Mouse (Mus musculus): ENCODE measurements at regions not wholly inside any gene's neighbourhood (a gene's known extent, or its start where the extent isn't known, plus 50 kb on each side); places are given as distances from the start of the nearest gene placed in this dataset.

DNA sequence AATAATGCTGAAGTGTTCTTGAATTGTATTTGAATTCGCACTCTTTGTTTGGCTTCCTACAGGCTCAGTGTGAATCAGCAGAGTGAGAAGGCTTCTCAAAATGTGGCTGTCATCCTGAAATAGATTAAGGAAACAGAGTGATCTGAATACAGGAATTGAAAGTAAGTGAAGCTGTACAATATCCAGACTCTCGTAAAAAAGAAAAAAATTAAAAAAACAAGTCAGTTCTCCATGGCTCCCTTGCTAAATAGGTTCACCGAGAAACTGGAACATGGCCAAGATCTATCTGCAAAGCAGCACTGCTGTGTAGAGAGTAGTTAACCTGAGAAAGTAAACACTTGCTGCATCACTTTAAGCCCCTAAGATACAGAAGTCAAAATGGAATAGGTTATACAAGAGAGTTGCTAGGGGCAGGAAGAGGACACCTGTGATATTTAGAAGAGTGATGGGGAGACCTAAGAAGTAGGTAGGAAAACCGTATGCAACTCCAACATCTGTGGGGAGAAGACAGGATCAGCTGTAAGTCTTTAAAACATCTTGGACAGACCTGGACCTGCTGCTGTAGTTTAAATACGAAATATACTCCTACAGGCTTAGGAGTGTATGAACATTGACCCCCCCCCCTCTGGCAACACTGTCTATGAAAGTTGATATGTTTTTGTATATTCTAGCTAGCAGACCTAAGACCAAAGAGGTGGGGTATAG lies 423.3 kb downstream of the Basp1 start:
- Histone ChIP-seq H3K4me3 (replicated peaks in 1 of 3; ENCODE audit: low read depth in 2 of 3, low read length in 2 of 3, poor library complexity in 1 of 3) (no peak overlapping the region), H3K9ac (ENCODE audit: insufficient read depth, low read depth) (no peak overlapping the region), H3K4me2 (ENCODE audit: insufficient read depth, low read depth, poor library complexity, severe bottlenecking) (no peak overlapping the region), H3K79me2 (replicated peaks; ENCODE audit: control insufficient read depth, extremely low read depth, insufficient read depth, poor library complexity, severe bottlenecking) (no peaks in the 10 kb centered on the region), H3K9me3 (replicated peaks; ENCODE audit: low read length) (no peaks in the 10 kb centered on the region), H3K36me3 (replicated peaks in 1 of 2; ENCODE audit: control insufficient read depth in 1 of 2, insufficient read depth in 1 of 2, low read length in 1 of 2) (no peaks in the 10 kb centered on the region), H3K4me1 (ENCODE audit: control insufficient read depth in 1 of 2, insufficient read depth in 2 of 2) (peaks cover 0 to 3% of the 10 kb centered on the region in 2 experiments; a peak in 1 of 4 replicates), H3K27me3 (replicated peaks) (no peaks in the 10 kb centered on the region), H3K27ac (ENCODE audit: insufficient read depth, low read depth) (no peak overlapping the region)
- in situ Hi-C loops (cut with MboI; ENCODE audit: low pct_ligation_motif_present, low pct_unique_long_range_greater_than_20kb, low sequenced_read_pairs): no loop called here
- no peak for DNase-seq (ENCODE audit: extremely low read depth)
- dilution Hi-C loops (cut with MboI; ENCODE audit: extremely low pct_ligation_motif_present, extremely low pct_unique_long_range_greater_than_20kb, low sequenced_read_pairs): no loop called here
- TF ChIP-seq EP300 (IDR thresholded peaks at IDR 0.05; ENCODE audit: low read length) (no peak), UBTF (IDR thresholded peaks at IDR 0.05; ENCODE audit: low read depth, low read length) (no peak), POLR2AphosphoS2 (IDR thresholded peaks at IDR 0.05; ENCODE audit: low read depth, low read length) (no peak), ETS1 (conservative IDR thresholded peaks at IDR 0.05; ENCODE audit: low read depth, low read length) (no peak), CHD1 (IDR thresholded peaks at IDR 0.05; ENCODE audit: low read depth, low read length) (no peak)

DNA sequence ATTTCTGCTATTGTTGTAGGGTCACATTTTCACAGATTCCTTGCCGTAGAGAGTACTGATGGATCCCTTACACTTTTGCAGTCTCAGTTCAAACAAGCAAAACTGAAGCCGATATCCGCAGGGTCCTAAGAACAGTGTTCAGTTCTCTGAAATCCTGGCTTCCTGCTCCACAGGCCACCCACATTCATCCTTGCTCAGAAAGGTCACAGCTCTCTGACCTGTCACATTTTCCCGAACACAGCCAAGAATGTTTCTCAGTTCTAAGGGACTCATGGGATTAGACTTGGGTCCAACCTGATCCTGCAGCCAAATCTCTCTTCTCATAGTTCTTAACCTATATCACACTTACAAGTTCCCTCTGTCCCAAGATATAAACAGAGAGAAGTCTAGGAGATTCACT lies 432.7 kb downstream of the Basp1 start:
- Histone ChIP-seq H3K4me3 (replicated peaks in 1 of 3; ENCODE audit: low read depth in 2 of 3, low read length in 2 of 3, poor library complexity in 1 of 3) (no peak overlapping the region), H3K79me2 (replicated peaks; ENCODE audit: control insufficient read depth, extremely low read depth, insufficient read depth, poor library complexity, severe bottlenecking) (no peaks in the 10 kb centered on the region), H3K27ac (ENCODE audit: insufficient read depth, low read depth) (no peak overlapping the region), H3K9me3 (replicated peaks; ENCODE audit: low read length) (no peaks in the 10 kb centered on the region), H3K36me3 (replicated peaks in 1 of 2; ENCODE audit: control insufficient read depth in 1 of 2, insufficient read depth in 1 of 2, low read length in 1 of 2) (no peaks in the 10 kb centered on the region), H3K9ac (ENCODE audit: insufficient read depth, low read depth) (no peak overlapping the region), H3K4me1 (ENCODE audit: control insufficient read depth in 1 of 2, insufficient read depth in 2 of 2) (no peaks in the 10 kb centered on the region), H3K4me2 (ENCODE audit: insufficient read depth, low read depth, poor library complexity, severe bottlenecking) (no peak overlapping the region), H3K27me3 (replicated peaks) (no peaks in the 10 kb centered on the region)
- DNase-seq (ENCODE audit: extremely low read depth): no peak
- in situ Hi-C loops (cut with MboI; ENCODE audit: low pct_ligation_motif_present, low pct_unique_long_range_greater_than_20kb, low sequenced_read_pairs): no loop called here
- TF ChIP-seq SMC3 (IDR thresholded peaks at IDR 0.05; ENCODE audit: low read depth, low read length) (no peak), CHD1 (IDR thresholded peaks at IDR 0.05; ENCODE audit: low read depth, low read length) (no peak), MYC (IDR thresholded peaks at IDR 0.05; ENCODE audit: low read depth, low read length) (no peak), USF2 (conservative IDR thresholded peaks at IDR 0.05; ENCODE audit: low read depth, low read length) (no peak), MXI1 (IDR thresholded peaks at IDR 0.05; ENCODE audit: low read depth, low read length) (no peak), MAZ (IDR thresholded peaks at IDR 0.05; ENCODE audit: low read depth, low read length) (no peak), E2F4 (IDR thresholded peaks at IDR 0.05; ENCODE audit: insufficient replicate concordance, low read depth, low read length) (no peak), ETS1 (conservative IDR thresholded peaks at IDR 0.05; ENCODE audit: low read depth, low read length) (no peak), CHD2 (IDR thresholded peaks at IDR 0.05; ENCODE audit: low read length) (no peak), IRF4 (IDR thresholded peaks at IDR 0.05; ENCODE audit: low read depth, low read length) (no peak), JUN (IDR thresholded peaks at IDR 0.05; ENCODE audit: insufficient read depth, low read depth, low read length) (no peak), CTCF (conservative IDR thresholded peaks at IDR 0.05 in 1 of 2, IDR thresholded peaks at IDR 0.05 in 1 of 2; ENCODE audit: low read depth in 2 of 2, low read length in 2 of 2) (no peak), ZNF384 (IDR thresholded peaks at IDR 0.05; ENCODE audit: low read depth, low read length) (no peak), JUND (conservative IDR thresholded peaks at IDR 0.05; ENCODE audit: low read depth, low read length) (no peak)
- dilution Hi-C loops (cut with MboI; ENCODE audit: extremely low pct_ligation_motif_present, extremely low pct_unique_long_range_greater_than_20kb, low sequenced_read_pairs): no loop called here

Data from CH12.LX (cell line).